In the genomic region with DNA sequence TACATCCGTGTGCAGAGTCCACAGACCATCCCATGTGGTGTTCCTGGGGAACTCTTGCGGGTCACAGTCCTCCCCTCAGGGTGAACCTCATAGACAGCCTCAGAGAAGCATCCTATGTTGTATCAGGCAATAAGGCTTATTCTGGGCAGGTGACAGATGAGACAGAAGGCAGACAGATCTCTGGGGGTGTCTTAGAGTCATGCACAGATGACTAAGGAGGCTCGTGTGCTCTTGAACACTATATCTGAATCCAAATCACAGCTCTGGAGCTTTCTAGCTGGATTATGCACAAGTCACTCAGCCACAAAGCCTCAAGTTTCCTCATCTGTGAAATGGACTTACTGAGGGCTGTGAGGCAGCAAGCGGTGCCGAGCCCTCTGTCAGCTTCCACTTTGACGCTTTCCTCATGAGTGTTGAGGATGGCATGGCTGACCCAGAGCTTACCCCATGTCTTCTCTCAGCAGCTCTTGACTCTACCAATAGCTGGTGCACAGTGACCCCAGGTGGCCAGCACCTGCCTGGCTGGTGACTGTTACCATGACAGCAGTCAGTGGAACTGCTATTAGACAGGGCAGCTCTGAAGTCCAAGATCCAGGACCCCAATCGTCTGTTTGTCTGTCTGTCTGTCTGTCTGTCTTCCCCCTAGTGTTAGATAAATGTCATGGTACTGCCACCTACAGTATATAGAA, we compare ENCODE assay signal across 8 mouse cellular contexts.
A peak's percentile ranks its signal among the peaks of the same experiment; 100 is the strongest.
DNase-seq lines count a peak whose midpoint lies in the region; ATAC-seq and TF ChIP-seq lines count a peak whose summit lies in the region.

No protein-coding gene starts in this region.

- peak overlapping the region; percentile 22 for H3K4me2 ChIP-seq in myocyte (ENCODE audit: low read depth)

- H3K36me3 ChIP-seq in C2C12 (ENCODE audit: control insufficient read depth, insufficient read depth) (no peaks in the 10 kb centered on the region), myocyte (ENCODE audit: control insufficient read depth, insufficient read depth) (no peaks in the 10 kb centered on the region)
- no peaks in the 10 kb centered on the region for H3K36me3 ChIP-seq in heart, embryonic 10.5 days

- 68% methylated on average over 7 of the region's 7 CpGs for WGBS in heart, embryonic 10.5 days

- H3K27ac ChIP-seq in heart, embryonic 10.5 days = 0 out of 2 replicates have a peak overlapping the region, but pooled peaks have one; percentile 69

- H3K9me3 ChIP-seq in heart, embryonic 10.5 days = no peaks in the 10 kb centered on the region

- H3K4me1 ChIP-seq in heart, embryonic 10.5 days = peaks cover 50% of the 10 kb centered on the region

- H3K79me2 ChIP-seq in C2C12 (ENCODE audit: control insufficient read depth, insufficient read depth) (no peaks in the 10 kb centered on the region), myocyte (ENCODE audit: control insufficient read depth, insufficient read depth) (no peaks in the 10 kb centered on the region)

- no peak for DNase-seq in frontal cortex, postnatal 14 days (ENCODE audit: low spot score in 2 of 2)
- DNase-seq in brain, embryonic 14.5 days (ENCODE audit: low read depth) = peak; percentile 52
- DNase-seq in heart, embryonic 10.5 days (ENCODE audit: low spot score) = peak; percentile 87
- DNase-seq in kidney, postnatal 10 days = peak; percentile 82
- DNase-seq in frontal cortex, postnatal 10 days (ENCODE audit: low spot score in 2 of 2) = no peak

- TF ChIP-seq CTCF in C2C12 (IDR thresholded peaks at IDR 0.05; ENCODE audit: control insufficient read depth, insufficient read depth, insufficient read length) = peak; percentile 90
- TF ChIP-seq CTCF in brain, embryonic 14.5 days (IDR thresholded peaks at IDR 0.05; ENCODE audit: borderline replicate concordance, extremely low read depth, insufficient read depth, insufficient read length) = peak; percentile 56; the same call in 1 of the 2 replicates

- no peaks in the 10 kb centered on the region for H3K79me3 ChIP-seq in C2C12 (ENCODE audit: low read depth)

- ATAC-seq in frontal cortex, adult (ENCODE audit: low TSS enrichment) = peak; percentile 42; the same call in 1 of the 2 replicates

- H3K27me3 ChIP-seq in C2C12 (ENCODE audit: control insufficient read depth, insufficient read depth, insufficient read length) (no peaks in the 10 kb centered on the region), myocyte (ENCODE audit: control insufficient read depth, insufficient read depth, insufficient read length) (no peaks in the 10 kb centered on the region)
- no peaks in the 10 kb centered on the region for H3K27me3 ChIP-seq in heart, embryonic 10.5 days (ENCODE audit: insufficient read depth, poor library complexity, severe bottlenecking)

- H3ac ChIP-seq in C2C12 (ENCODE audit: control insufficient read depth, insufficient read length, low read depth) = no peak overlapping the region
- H3ac ChIP-seq in myocyte (ENCODE audit: control insufficient read depth, insufficient read length) = no peak overlapping the region

- no peak for TF ChIP-seq POLR2A in brain, embryonic 14.5 days (IDR thresholded peaks at IDR 0.05; ENCODE audit: borderline replicate concordance, extremely low read depth, insufficient read depth, insufficient read length, poor library complexity, severe bottlenecking)
- no peak for TF ChIP-seq POLR2A in myocyte (IDR thresholded peaks at IDR 0.05; ENCODE audit: insufficient read length, low read depth)

- no peak overlapping the region for H3K4me3 ChIP-seq in C2C12 (ENCODE audit: insufficient read depth, poor library complexity, severe bottlenecking)
- H3K4me3 ChIP-seq in heart, embryonic 10.5 days = no peak overlapping the region
- no peak overlapping the region for H3K4me3 ChIP-seq in myocyte

TF ChIP-seq in C2C12, 6 proteins besides CTCF, POLR2A, EP300 and RAD21:
- TF ChIP-seq USF1 (IDR thresholded peaks at IDR 0.05; ENCODE audit: low read depth) = no peak
- no peak for TF ChIP-seq FOSL1 (IDR thresholded peaks at IDR 0.05; ENCODE audit: insufficient read depth, low read length, poor library complexity, severe bottlenecking)
- no peak for TF ChIP-seq MAX (IDR thresholded peaks at IDR 0.05)

TF ChIP-seq in myocyte, 11 proteins besides CTCF, POLR2A, EP300 and RAD21:
- TF ChIP-seq E2F4 (IDR thresholded peaks at IDR 0.05; ENCODE audit: insufficient read depth) = no peak
- TF ChIP-seq USF1 (IDR thresholded peaks at IDR 0.05; ENCODE audit: low read depth) = no peak
- TF ChIP-seq TCF12 (IDR thresholded peaks at IDR 0.05; ENCODE audit: insufficient read depth, poor library complexity, severe bottlenecking) = no peak
- TF ChIP-seq MYOD1 (IDR thresholded peaks at IDR 0.05; ENCODE audit: control insufficient read depth in 1 of 3, insufficient read length in 2 of 3, low read depth in 2 of 3) = no peak
- no peak for TF ChIP-seq POLR2AphosphoS2 (IDR thresholded peaks at IDR 0.05; ENCODE audit: insufficient read length, low read depth)
- no peak for TF ChIP-seq CEBPB (IDR thresholded peaks at IDR 0.05; ENCODE audit: insufficient read depth, poor library complexity, severe bottlenecking)
- TF ChIP-seq TCF3 (IDR thresholded peaks at IDR 0.05; ENCODE audit: insufficient read length, low read depth) = no peak
- no peak for TF ChIP-seq MAX (IDR thresholded peaks at IDR 0.05; ENCODE audit: low read depth)
- no peak for TF ChIP-seq SRF (IDR thresholded peaks at IDR 0.05; ENCODE audit: control insufficient read depth, insufficient read length, low read depth)
- TF ChIP-seq REST (IDR thresholded peaks at IDR 0.05; ENCODE audit: insufficient read depth, insufficient read length) = no peak
- TF ChIP-seq MYOG (IDR thresholded peaks at IDR 0.05; ENCODE audit: control insufficient read depth in 1 of 3, insufficient read depth in 1 of 3, insufficient read length in 2 of 3, low read depth in 2 of 3) = no peak

Comparison
In these comparisons a context has a peak if more than half of its experiments do, and no peak if none do; other contexts are left out.
1. DNase-seq: peak in brain, embryonic 14.5 days (single experiment), heart, embryonic 10.5 days (single experiment) and kidney, postnatal 10 days (single experiment); none in frontal cortex, postnatal 14 days (0 of 2) and frontal cortex, postnatal 10 days (0 of 2).